Mouse (Mus musculus) heart, postnatal 0 days (tissue): Measurements from ENCODE around the gene Magi3. TPM values are rescaled to one million over a fixed set of nuclear protein-coding genes. Genes with fewer than 3 reads are reported as not detected.

ENCODE experiments used
- ATAC-seq: fragments of 200-750 bp; cut with Nextera tagmentation; 2 replicates; pipeline ENCODE4 v1.8.0; 2017; ENCODE audit warnings: low read depth, moderate number of reproducible peaks, moderate library complexity; ENCODE audit not compliant: insufficient read depth
- DNase-seq: peaks from one replicate; pipeline ENCODE4 v3.0.0-alpha.2; 2016; ENCODE audit warnings: low spot score
- H3K27ac ChIP-seq: fragments of 300-500 bp; sonication (generic); 2 replicates; pipeline ENCODE4 v1.5.1; 2014; ENCODE audit warnings: low read depth, mild to moderate bottlenecking
- H3K27me3 ChIP-seq: fragments of 300-500 bp; sonication (generic); 2 replicates; pipeline ENCODE4 v1.6.1; 2014; ENCODE audit warnings: low read length, mixed read lengths; ENCODE audit not compliant: control insufficient read depth, insufficient read depth
- H3K36me3 ChIP-seq: fragments of 300-500 bp; sonication (generic); replicated peaks from 2 replicates; pipeline ENCODE4 v1.6.1; 2014; ENCODE audit warnings: low read length, mixed read lengths; ENCODE audit not compliant: control insufficient read depth, insufficient read depth
- H3K4me1 ChIP-seq: fragments of 300-500 bp; sonication (generic); 2 replicates; pipeline ENCODE4 v1.6.1; 2014; ENCODE audit warnings: antibody characterized with exemption; ENCODE audit not compliant: control insufficient read depth, insufficient read depth
- H3K4me2 ChIP-seq: fragments of 300-500 bp; sonication (generic); 2 replicates; pipeline ENCODE4 v1.6.1; 2014; ENCODE audit warnings: low read depth, mild to moderate bottlenecking, low read length, moderate library complexity
- H3K4me3 ChIP-seq: fragments of 300-500 bp; sonication (generic); 2 replicates; pipeline ENCODE4 v1.5.1; 2014; ENCODE audit warnings: low read depth, low read length
- H3K9ac ChIP-seq: fragments of 300-500 bp; sonication (generic); replicated peaks from 2 replicates; pipeline ENCODE4 v1.6.1; 2014; ENCODE audit warnings: low read depth, low read length, mixed read lengths
- H3K9me3 ChIP-seq: fragments of 300-500 bp; sonication (generic); replicated peaks from 2 replicates; pipeline ENCODE4 v1.6.1; 2016; ENCODE audit warnings: low read length; ENCODE audit not compliant: control insufficient read depth
- CTCF ChIP-seq: IDR thresholded peaks from 2 replicates; pipeline ENCODE4 v1.5.1; 2016; ENCODE audit warnings: antibody characterized with exemption, control low read depth, low read depth
- EP300 ChIP-seq: IDR thresholded peaks from 2 replicates; pipeline ENCODE4 v1.6.1; 2016; ENCODE audit warnings: antibody characterized with exemption, low read depth
- WGBS: fragments of 180-500 bp; shearing (Covaris S2); extraction: QIAGEN DNeasy Blood & Tissue Kit; methylation state at CpG from one replicate; pipeline ENCODE4 v1.1.7; 2014; 5-methylcytosine and 5-hydroxymethylcytosine counted together
- polyA plus RNA-seq: library from polyadenylated mRNA; unstranded; fragments of >200 nt; fragmentation: Nextera tagmentation; extraction: Ambion mirVana; gene quantifications from 2 replicates; pipeline ENCODE4 v1.2.1, GENCODE M21; 2015
- total RNA-seq: library from RNA; depleted of rRNA; stranded (reverse); fragments of >200 nt; gene quantifications from 2 replicates; pipeline ENCODE4 v1.2.3, GENCODE M21; 2014; ENCODE audit warnings: low replicate concordance

The Magi3 gene
- total and polyA plus RNA-seq, 2 experiments from 2014 or later = 5.5 to 34.0 TPM

- TF ChIP-seq CTCF = no peak
- no peak for TF ChIP-seq EP300
- H3K36me3 ChIP-seq = peaks cover 42% of the 10 kb centered on the region
- 64% methylated on average over 1 of the region's 1 CpGs for WGBS
Observed at GRCm38 (mm10) chr3:104032086-104032485, 188.1 kb downstream of the Magi3 start.

GRCm38 (mm10) chr3:104026938-104027337, 193.2 kb downstream of the Magi3 start:
- Histone ChIP-seq H3K4me3 (no peak overlapping the region), H3K36me3 (peaks cover 42% of the 10 kb centered on the region), H3K4me2 (no peak overlapping the region), H3K27me3 (no peaks in the 10 kb centered on the region), H3K9me3 (no peaks in the 10 kb centered on the region), H3K4me1 (no peaks in the 10 kb centered on the region), H3K9ac (no peak overlapping the region), H3K27ac (no peak overlapping the region)
- no peak for ATAC-seq
- TF ChIP-seq CTCF = no peak
- no peak for TF ChIP-seq EP300
- WGBS = 52% methylated on average over 3 of the region's 3 CpGs
- no peak for DNase-seq

More at GRCm38 (mm10) chr3:104032086-104032485, 188.1 kb downstream of the Magi3 start:
- Histone ChIP-seq H3K4me3 (no peak overlapping the region), H3K4me2 (no peak overlapping the region), H3K9ac (no peak overlapping the region), H3K27ac (no peak overlapping the region), H3K9me3 (no peaks in the 10 kb centered on the region), H3K4me1 (no peaks in the 10 kb centered on the region), H3K27me3 (no peaks in the 10 kb centered on the region)
- DNase-seq (no peak), ATAC-seq (no peak)

- H3K4me3 ChIP-seq = no peak overlapping the region
- no peaks in the 10 kb centered on the region for H3K9me3 ChIP-seq
- no peak for TF ChIP-seq EP300
- TF ChIP-seq CTCF = no peak
- no peak overlapping the region for H3K27ac ChIP-seq
- WGBS = 87% methylated on average over 12 of the region's 12 CpGs
- H3K4me2 ChIP-seq = no peak overlapping the region
- no peak for DNase-seq
- ATAC-seq = no peak
- no peaks in the 10 kb centered on the region for H3K27me3 ChIP-seq
- peaks cover 70% of the 10 kb centered on the region for H3K36me3 ChIP-seq
- no peaks in the 10 kb centered on the region for H3K4me1 ChIP-seq
- H3K9ac ChIP-seq = no peak overlapping the region
Observed at GRCm38 (mm10) chr3:104020101-104020500, 200.1 kb downstream of the Magi3 start.

- Histone ChIP-seq H3K9me3 (no peaks in the 10 kb centered on the region), H3K4me1 (no peaks in the 10 kb centered on the region), H3K27me3 (no peaks in the 10 kb centered on the region), H3K27ac (no peak overlapping the region), H3K36me3 (peaks cover 76% of the 10 kb centered on the region), H3K9ac (no peak overlapping the region), H3K4me2 (no peak overlapping the region), H3K4me3 (no peak overlapping the region)
- TF ChIP-seq CTCF = no peak
- TF ChIP-seq EP300 = no peak
- ATAC-seq = no peak
- 65% methylated on average over 4 of the region's 4 CpGs for WGBS
- peak; percentile 35 for DNase-seq
Observed at GRCm38 (mm10) chr3:104019453-104019852, 200.7 kb downstream of the Magi3 start.

- Histone ChIP-seq H3K4me3 (no peak overlapping the region), H3K27me3 (no peaks in the 10 kb centered on the region), H3K27ac (no peak overlapping the region), H3K9ac (no peak overlapping the region), H3K4me1 (no peaks in the 10 kb centered on the region), H3K9me3 (no peaks in the 10 kb centered on the region), H3K36me3 (peaks cover 77% of the 10 kb centered on the region), H3K4me2 (no peak overlapping the region)
- WGBS = 84% methylated on average over 3 of the region's 3 CpGs
- DNase-seq = no peak
- TF ChIP-seq CTCF (no peak), EP300 (no peak)
- no peak for ATAC-seq
Observed at GRCm38 (mm10) chr3:104017931-104018330, 202.2 kb downstream of the Magi3 start.

GRCm38 (mm10) chr3:104011972-104012371, 208.2 kb downstream of the Magi3 start:
- H3K27ac ChIP-seq = no peak overlapping the region
- WGBS = 85% methylated on average over 2 of the region's 2 CpGs

More at GRCm38 (mm10) chr3:104011972-104012371, 208.2 kb downstream of the Magi3 start:
- Histone ChIP-seq H3K4me2 (no peak overlapping the region), H3K4me1 (no peaks in the 10 kb centered on the region), H3K4me3 (no peak overlapping the region), H3K9me3 (no peaks in the 10 kb centered on the region), H3K27me3 (no peaks in the 10 kb centered on the region), H3K9ac (no peak overlapping the region), H3K36me3 (peaks cover 52% of the 10 kb centered on the region)
- ATAC-seq (no peak), DNase-seq (no peak)
- no peak for TF ChIP-seq CTCF
- TF ChIP-seq EP300 = no peak
